Mouse (Mus musculus) lung, adult 2 months (tissue): ENCODE results near the gene Ubqln4.

Source experiments
- CTCF ChIP-seq: fragments of 200-500 bp; IDR thresholded peaks from 2 replicates; pipeline ENCODE4 v1.5.1; 2011; ENCODE audit warnings: mild to moderate bottlenecking, low read length, control low read depth; ENCODE audit not compliant: insufficient read depth
- POLR2A ChIP-seq: fragments of 200-500 bp; IDR thresholded peaks from 2 replicates; pipeline ENCODE4 v1.6.1; 2011; ENCODE audit warnings: low read depth, mild to moderate bottlenecking, control low read depth, low read length, borderline replicate concordance; ENCODE audit errors: extremely low read depth

DNA sequence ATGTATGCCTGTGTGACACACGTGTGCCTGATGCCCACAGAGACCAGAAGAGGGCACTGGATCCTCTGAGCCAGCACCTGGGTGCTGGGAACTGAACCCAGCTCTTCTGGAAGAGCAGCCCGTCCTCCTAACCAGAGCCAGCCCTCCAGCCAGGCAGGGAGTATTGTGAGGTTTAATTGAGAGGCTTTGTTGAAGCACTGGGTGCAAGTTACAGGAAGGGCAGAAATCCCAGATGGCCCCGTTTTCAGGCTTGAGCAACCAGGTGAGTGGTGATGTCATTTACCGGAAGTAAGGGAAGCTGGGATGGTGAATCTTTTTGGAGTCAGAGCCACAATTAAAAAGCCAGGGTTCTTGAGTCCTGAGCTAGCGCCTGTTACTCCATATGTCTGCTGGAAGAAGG lies 28.5 kb upstream of the Ubqln4 start:
- TF ChIP-seq POLR2A (no peak), CTCF (no peak)
